Mouse (Mus musculus) forebrain, embryonic 13.5 days (tissue): ENCODE data around the gene Irf8. TPM values are rescaled to one million over a fixed set of nuclear protein-coding genes. Genes with fewer than 3 reads are reported as not detected.

ENCODE experiments used
- ATAC-seq: fragments of 200-750 bp; cut with Nextera tagmentation; 2 replicates; pipeline ENCODE4 v1.8.0; 2017
- H3K27ac ChIP-seq: fragments of 300-500 bp; sonication (generic); 2 replicates; pipeline ENCODE4 v1.5.1; 2015; ENCODE audit warnings: inconsistent platforms, mild to moderate bottlenecking, moderate library complexity
- H3K27me3 ChIP-seq: fragments of 300-500 bp; sonication (generic); 2 replicates; pipeline ENCODE4 v1.6.1; 2015; ENCODE audit warnings: mild to moderate bottlenecking, inconsistent platforms
- H3K36me3 ChIP-seq: fragments of 300-500 bp; sonication (generic); 2 replicates; pipeline ENCODE4 v1.6.1; 2015; ENCODE audit warnings: mild to moderate bottlenecking, inconsistent platforms; ENCODE audit not compliant: poor library complexity, severe bottlenecking
- H3K4me1 ChIP-seq: fragments of 300-500 bp; sonication (generic); 2 replicates; pipeline ENCODE4 v1.6.1; 2015; ENCODE audit warnings: inconsistent platforms
- H3K4me2 ChIP-seq: fragments of 300-500 bp; sonication (generic); 2 replicates; pipeline ENCODE4 v1.6.1; 2015; ENCODE audit warnings: inconsistent platforms, mild to moderate bottlenecking, moderate library complexity
- H3K4me3 ChIP-seq: fragments of 300-500 bp; sonication (generic); 2 replicates; pipeline ENCODE4 v1.5.1; 2015; ENCODE audit warnings: mild to moderate bottlenecking, inconsistent platforms
- H3K9ac ChIP-seq: fragments of 300-500 bp; sonication (generic); 2 replicates; pipeline ENCODE4 v1.6.1; 2015; ENCODE audit warnings: mild to moderate bottlenecking, inconsistent platforms
- H3K9me3 ChIP-seq: fragments of 300-500 bp; sonication (generic); replicated peaks from 2 replicates; pipeline ENCODE4 v1.6.1; 2016; ENCODE audit warnings: inconsistent platforms
- WGBS: fragments of 180-500 bp; shearing (Covaris S2); methylation state at CpG from one replicate; pipeline ENCODE4 v1.1.7; 2015; 5-methylcytosine and 5-hydroxymethylcytosine counted together
- polyA plus RNA-seq: library from polyadenylated mRNA; unstranded; fragments of >200 nt; fragmentation: Nextera tagmentation; extraction: Ambion mirVana; gene quantifications from 2 replicates; pipeline ENCODE4 v1.2.1, GENCODE M21; 2015

Gene Irf8
- polyA plus RNA-seq, 1 experiment from 2014 or later = 2.7 TPM

- Histone ChIP-seq H3K4me2 (no peak overlapping the region), H3K4me3 (no peak overlapping the region), H3K27ac (no peak overlapping the region), H3K36me3 (no peaks in the 10 kb centered on the region), H3K27me3 (peaks cover 21% of the 10 kb centered on the region), H3K9me3 (no peaks in the 10 kb centered on the region), H3K9ac (no peak overlapping the region), H3K4me1 (no peaks in the 10 kb centered on the region)
- WGBS = 90% methylated on average over 15 of the region's 15 CpGs
- no peak for ATAC-seq
Observed at GRCm38 (mm10) chr8:120741815-120742530, 5.8 kb downstream of the Irf8 start.

DNA sequence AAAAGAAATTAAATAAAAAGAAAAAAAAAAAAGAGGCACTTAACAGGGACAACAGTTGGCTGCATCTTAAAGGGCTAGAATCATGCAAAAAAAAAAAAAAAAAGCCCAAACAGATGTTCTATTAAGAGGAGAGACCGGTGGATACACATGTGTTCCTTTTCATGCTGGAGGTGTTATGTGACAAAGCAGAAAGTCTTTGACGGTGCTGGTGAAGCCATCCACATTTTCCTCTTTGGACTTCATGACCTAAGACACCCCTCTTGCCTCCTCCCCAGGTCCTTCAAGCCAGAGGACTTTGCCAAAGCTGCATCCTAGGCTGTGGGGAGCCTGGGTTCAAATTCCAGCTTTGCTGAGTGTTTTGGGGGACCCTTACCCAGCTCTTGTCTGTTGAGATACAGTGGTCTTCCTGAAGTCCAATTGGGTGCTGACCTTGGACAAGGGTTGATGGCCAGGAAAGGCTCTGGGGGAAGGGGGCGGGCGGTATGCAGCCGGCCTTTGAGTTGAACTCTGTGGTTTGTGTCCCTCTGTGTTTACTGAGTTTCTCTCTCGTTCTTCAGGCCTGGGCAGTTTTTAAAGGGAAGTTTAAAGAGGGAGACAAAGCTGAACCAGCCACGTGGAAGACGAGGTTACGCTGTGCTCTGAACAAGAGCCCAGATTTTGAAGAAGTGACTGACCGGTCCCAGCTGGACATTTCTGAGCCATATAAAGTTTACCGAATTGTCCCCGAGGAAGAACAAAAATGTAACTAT lies 7.2 kb downstream of the Irf8 start:
- H3K27ac ChIP-seq = no peak overlapping the region
- H3K36me3 ChIP-seq = no peaks in the 10 kb centered on the region
- no peaks in the 10 kb centered on the region for H3K4me1 ChIP-seq
- H3K9me3 ChIP-seq = no peaks in the 10 kb centered on the region
- no peak overlapping the region for H3K4me2 ChIP-seq
- no peak for ATAC-seq
- H3K27me3 ChIP-seq = peaks cover 7% of the 10 kb centered on the region; the same call in 1 of the 2 replicates
- no peak overlapping the region for H3K9ac ChIP-seq
- no peak overlapping the region for H3K4me3 ChIP-seq
- 35% methylated on average over 12 of the region's 12 CpGs for WGBS

DNA sequence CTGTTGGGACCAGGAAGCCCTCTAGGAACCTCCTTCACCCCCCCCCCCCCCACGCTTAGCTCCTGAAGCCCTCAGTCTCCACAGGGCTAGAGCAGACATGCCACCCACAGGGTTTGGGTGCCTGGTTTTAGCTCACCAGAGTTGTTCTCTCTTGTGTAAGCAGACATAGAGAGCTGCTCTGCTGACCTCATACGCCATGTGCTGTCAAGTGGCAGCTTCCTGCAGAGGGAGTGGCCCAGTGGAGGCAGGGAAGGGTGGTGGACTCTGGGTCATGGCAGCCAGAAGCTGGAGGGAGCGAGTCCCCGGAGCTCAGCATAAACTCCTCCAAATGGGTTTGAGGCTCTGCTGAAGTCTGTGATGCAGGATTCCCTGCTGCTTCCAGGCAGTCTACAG lies 7.7 kb downstream of the Irf8 start:
- Histone ChIP-seq H3K4me1 (no peaks in the 10 kb centered on the region), H3K27ac (no peak overlapping the region), H3K36me3 (no peaks in the 10 kb centered on the region), H3K9me3 (no peaks in the 10 kb centered on the region), H3K4me3 (no peak overlapping the region), H3K27me3 (0 out of 2 replicates have a peak, but pooled peaks cover 3% of the 10 kb centered on the region), H3K4me2 (no peak overlapping the region), H3K9ac (no peak overlapping the region)
- 62% methylated on average over 4 of the region's 4 CpGs for WGBS
- ATAC-seq = no peak

DNA sequence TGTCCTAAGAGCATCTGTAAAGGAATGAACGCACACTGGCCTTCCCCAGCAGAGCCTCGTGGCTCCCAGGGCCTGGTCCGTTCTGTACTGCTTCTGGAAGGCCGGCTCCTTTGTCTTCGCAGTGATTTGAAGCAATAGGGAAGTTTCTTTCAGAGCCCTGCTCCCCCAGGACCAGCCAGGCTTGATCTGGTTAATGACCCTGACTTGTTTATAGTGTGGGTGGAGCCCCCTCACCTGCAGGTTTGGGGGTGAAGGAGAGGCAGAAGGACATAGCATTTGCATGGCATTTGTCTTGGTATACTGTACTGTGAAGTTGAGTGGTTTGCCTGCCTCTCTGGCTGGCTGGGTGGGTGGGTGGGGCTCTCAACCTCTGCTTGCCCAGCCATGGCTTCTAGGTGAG lies 8.3 kb downstream of the Irf8 start:
- H3K4me3 ChIP-seq = no peak overlapping the region
- H3K4me1 ChIP-seq = no peaks in the 10 kb centered on the region
- H3K36me3 ChIP-seq = no peaks in the 10 kb centered on the region
- H3K9me3 ChIP-seq = no peaks in the 10 kb centered on the region
- no peaks in the 10 kb centered on the region for H3K27me3 ChIP-seq
- ATAC-seq = no peak
- no peak overlapping the region for H3K27ac ChIP-seq
- no peak overlapping the region for H3K9ac ChIP-seq
- H3K4me2 ChIP-seq = no peak overlapping the region
- WGBS = 45% methylated on average over 5 of the region's 5 CpGs

GRCm38 (mm10) chr8:120745226-120745625 lies 9.1 kb downstream of the Irf8 start:
- 76% methylated on average over 7 of the region's 7 CpGs for whole genome bisulfite sequencing
- H3K27me3 ChIP-seq = no peaks in the 10 kb centered on the region
- no peak overlapping the region for H3K9ac ChIP-seq
- H3K9me3 ChIP-seq = no peaks in the 10 kb centered on the region
- no peaks in the 10 kb centered on the region for H3K36me3 ChIP-seq
- no peak for ATAC-seq
- no peak overlapping the region for H3K4me3 ChIP-seq
- H3K4me1 ChIP-seq = no peaks in the 10 kb centered on the region
- H3K4me2 ChIP-seq = no peak overlapping the region
- H3K27ac ChIP-seq = no peak overlapping the region

DNA sequence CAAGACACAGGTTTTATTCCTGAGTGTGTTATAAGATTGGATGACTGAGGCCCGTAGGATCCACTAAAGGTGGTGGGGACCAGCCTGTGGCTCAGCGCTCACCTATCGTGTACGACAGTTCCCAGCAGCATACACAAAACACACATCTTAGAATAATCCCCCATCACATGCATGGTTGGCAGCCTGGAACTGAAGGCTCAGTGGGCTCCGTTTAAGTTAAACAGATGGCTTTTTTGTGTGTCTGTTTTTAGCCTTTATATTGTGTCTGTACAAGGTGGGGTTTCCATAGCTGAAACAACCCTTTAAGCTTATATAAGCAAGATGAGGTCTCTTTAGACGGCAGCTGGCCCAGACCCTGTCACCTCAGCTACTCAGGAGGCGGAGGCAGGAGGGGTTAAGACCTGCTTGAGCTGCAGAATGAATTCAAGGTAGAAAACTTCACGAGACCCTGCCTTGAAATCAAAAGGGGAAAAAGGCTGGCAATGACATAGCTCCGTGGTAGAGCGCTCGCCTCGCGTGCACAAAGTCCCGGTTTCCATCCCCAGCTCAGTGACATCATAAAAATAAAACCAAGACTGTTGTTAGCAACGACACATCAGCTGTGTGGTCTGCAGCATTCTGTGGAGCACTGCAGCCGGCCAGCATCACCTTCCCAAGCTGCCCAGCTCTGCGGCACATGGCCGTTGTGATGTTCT lies 10.0 kb downstream of the Irf8 start:
- no peak overlapping the region for H3K4me3 ChIP-seq
- no peaks in the 10 kb centered on the region for H3K9me3 ChIP-seq
- no peak overlapping the region for H3K4me2 ChIP-seq
- H3K27ac ChIP-seq = no peak overlapping the region
- H3K9ac ChIP-seq = no peak overlapping the region
- ATAC-seq = no peak
- H3K4me1 ChIP-seq = no peaks in the 10 kb centered on the region
- 68% methylated on average over 18 of the region's 18 CpGs for WGBS
- no peaks in the 10 kb centered on the region for H3K27me3 ChIP-seq
- H3K36me3 ChIP-seq = no peaks in the 10 kb centered on the region

DNA sequence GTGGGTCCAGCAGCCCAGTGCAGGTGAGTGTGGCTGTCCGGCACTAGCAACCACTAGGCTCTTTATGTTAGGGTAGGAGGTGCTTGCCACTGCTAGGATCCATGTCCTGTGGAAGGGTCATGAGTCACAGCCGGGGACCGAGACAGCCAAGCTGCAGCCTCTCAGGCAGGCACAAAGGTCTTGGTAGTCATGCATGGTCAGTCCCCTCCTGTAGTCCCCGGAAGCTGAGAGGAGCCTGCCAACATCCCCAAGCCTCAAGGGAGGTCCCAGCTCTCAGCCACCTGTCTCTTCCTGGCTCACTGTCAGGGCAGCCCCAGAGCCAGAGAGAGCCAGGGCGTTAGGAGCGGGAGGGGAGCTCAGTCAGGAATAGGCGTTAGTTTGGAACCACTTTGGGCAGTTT lies 11.1 kb downstream of the Irf8 start:
- ATAC-seq = no peak
- no peak overlapping the region for H3K4me2 ChIP-seq
- H3K36me3 ChIP-seq = no peaks in the 10 kb centered on the region
- 0 out of 2 replicates have a peak, but pooled peaks cover 3% of the 10 kb centered on the region for H3K4me1 ChIP-seq
- no peak overlapping the region for H3K27ac ChIP-seq
- H3K27me3 ChIP-seq = no peaks in the 10 kb centered on the region
- no peaks in the 10 kb centered on the region for H3K9me3 ChIP-seq
- H3K4me3 ChIP-seq = no peak overlapping the region
- no peak overlapping the region for H3K9ac ChIP-seq
- WGBS = 85% methylated on average over 7 of the region's 7 CpGs

DNA sequence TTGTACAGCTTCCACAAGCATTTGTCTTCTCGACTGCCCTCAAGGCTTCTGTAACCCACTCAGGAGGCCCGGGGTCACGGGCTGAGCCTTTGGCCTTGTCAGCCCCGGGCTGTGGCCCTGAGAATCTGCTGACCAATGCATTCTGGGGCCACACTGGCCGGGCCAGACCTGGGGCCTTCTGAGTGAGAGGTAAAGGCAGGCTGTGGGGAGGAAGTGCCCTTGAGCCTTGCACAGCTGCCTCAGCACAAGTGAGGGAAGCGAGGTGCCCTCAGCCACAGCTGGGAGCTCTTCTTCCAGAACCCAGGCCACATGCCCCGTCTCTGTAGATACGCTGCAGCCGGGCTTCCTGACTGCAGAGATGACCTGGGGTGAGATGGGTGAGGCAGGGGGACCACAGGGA lies 14.5 kb downstream of the Irf8 start:
- Histone ChIP-seq H3K27ac (no peak overlapping the region), H3K27me3 (no peaks in the 10 kb centered on the region), H3K9me3 (no peaks in the 10 kb centered on the region), H3K36me3 (no peaks in the 10 kb centered on the region), H3K4me2 (no peak overlapping the region), H3K9ac (no peak overlapping the region), H3K4me3 (no peak overlapping the region), H3K4me1 (0 out of 2 replicates have a peak, but pooled peaks cover 3% of the 10 kb centered on the region)
- no peak for ATAC-seq
- WGBS = 82% methylated on average over 9 of the region's 9 CpGs

- no peaks in the 10 kb centered on the region for H3K36me3 ChIP-seq
- no peak overlapping the region for H3K27ac ChIP-seq
- no peak for ATAC-seq
- H3K9me3 ChIP-seq = no peaks in the 10 kb centered on the region
- H3K4me3 ChIP-seq = no peak overlapping the region
- 0 out of 2 replicates have a peak, but pooled peaks cover 3% of the 10 kb centered on the region for H3K4me1 ChIP-seq
- no peak overlapping the region for H3K4me2 ChIP-seq
- H3K9ac ChIP-seq = no peak overlapping the region
- H3K27me3 ChIP-seq = no peaks in the 10 kb centered on the region
- WGBS = 84% methylated on average over 21 of the region's 21 CpGs
Observed at GRCm38 (mm10) chr8:120751226-120752081, 15.3 kb downstream of the Irf8 start.

GRCm38 (mm10) chr8:120752082-120752452 lies 15.9 kb downstream of the Irf8 start:
- Histone ChIP-seq H3K4me3 (no peak overlapping the region), H3K27me3 (no peaks in the 10 kb centered on the region), H3K36me3 (no peaks in the 10 kb centered on the region), H3K9ac (no peak overlapping the region), H3K4me1 (0 out of 2 replicates have a peak, but pooled peaks cover 3% of the 10 kb centered on the region), H3K9me3 (no peaks in the 10 kb centered on the region), H3K27ac (no peak overlapping the region), H3K4me2 (no peak overlapping the region)
- ATAC-seq = no peak
- 27% methylated on average over 12 of the region's 12 CpGs for WGBS

DNA sequence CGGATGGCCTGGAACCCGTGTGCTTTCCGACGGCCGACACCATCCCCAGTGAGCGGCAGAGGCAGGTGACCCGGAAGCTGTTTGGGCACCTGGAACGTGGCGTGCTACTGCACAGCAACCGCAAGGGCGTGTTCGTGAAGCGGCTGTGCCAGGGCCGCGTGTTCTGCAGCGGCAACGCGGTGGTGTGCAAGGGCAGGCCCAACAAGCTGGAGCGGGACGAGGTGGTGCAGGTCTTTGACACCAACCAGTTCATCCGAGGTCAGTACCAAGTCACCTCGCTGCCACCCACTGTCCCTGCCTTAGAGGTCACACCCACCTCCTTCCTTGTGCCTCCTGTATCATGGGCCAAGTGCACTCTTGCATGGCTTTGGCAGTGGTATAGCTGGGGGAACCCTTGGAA lies 17.3 kb downstream of the Irf8 start:
- Histone ChIP-seq H3K4me3 (no peak overlapping the region), H3K4me1 (0 out of 2 replicates have a peak, but pooled peaks cover 3% of the 10 kb centered on the region), H3K4me2 (no peak overlapping the region), H3K9me3 (no peaks in the 10 kb centered on the region), H3K36me3 (no peaks in the 10 kb centered on the region), H3K27me3 (no peaks in the 10 kb centered on the region), H3K9ac (no peak overlapping the region), H3K27ac (no peak overlapping the region)
- WGBS = 96% methylated on average over 22 of the region's 22 CpGs
- no peak for ATAC-seq
